11 mouse cellular contexts compared by ENCODE assay signal in genomic region chr7:127616336-127616735, GRCm38 (mm10). TPM values are rescaled to one million over a fixed set of nuclear protein-coding genes. Genes with fewer than 3 reads are reported as not detected.
DNase-seq lines count a peak whose midpoint lies in the region; ATAC-seq and TF ChIP-seq lines count a peak whose summit lies in the region.
"Had no signal": no experiment of that assay in that cellular context is flagged by ENCODE, and none has a peak within 500 bp of the region (broad histone marks: within the 10 kb centered on the region; RNA-seq: fewer than 3 reads in every experiment).

No protein-coding gene starts in this region.

- no peak overlapping the region for H3K27ac ChIP-seq in lung, embryonic 14.5 days (ENCODE audit: low read depth)
- no peak overlapping the region for H3K27ac ChIP-seq in forebrain, embryonic 13.5 days
- H3K27ac ChIP-seq in limb, embryonic 14.5 days (replicated peaks; ENCODE audit: low read depth, low read length) = no peak overlapping the region

- no peaks in the 10 kb centered on the region for H3K27me3 ChIP-seq in lung, embryonic 14.5 days (ENCODE audit: insufficient read depth, low read length)
- no peaks in the 10 kb centered on the region for H3K27me3 ChIP-seq in forebrain, embryonic 13.5 days
- no peaks in the 10 kb centered on the region for H3K27me3 ChIP-seq in limb, embryonic 14.5 days (ENCODE audit: control insufficient read depth, insufficient read depth, low read length)

- no peaks in the 10 kb centered on the region for H3K9me3 ChIP-seq in lung, embryonic 14.5 days (ENCODE audit: low read depth, low read length)
- H3K9me3 ChIP-seq in forebrain, embryonic 13.5 days (replicated peaks) = no peaks in the 10 kb centered on the region
- no peaks in the 10 kb centered on the region for H3K9me3 ChIP-seq in limb, embryonic 14.5 days (ENCODE audit: control insufficient read depth, low read length)

- H3K4me1 ChIP-seq in lung, embryonic 14.5 days (ENCODE audit: insufficient read depth) = 0 out of 2 replicates have a peak, but pooled peaks cover 3% of the 10 kb centered on the region
- peaks cover 35% of the 10 kb centered on the region for H3K4me1 ChIP-seq in forebrain, embryonic 13.5 days
- peaks cover 10% of the 10 kb centered on the region; the same call in 1 of the 2 replicates for H3K4me1 ChIP-seq in limb, embryonic 14.5 days (ENCODE audit: control insufficient read depth, insufficient read depth, low read length)

- peak overlapping the region; percentile 85; the same call in 1 of the 2 replicates for H3K4me3 ChIP-seq in lung, embryonic 14.5 days (ENCODE audit: low read depth, low read length)
- H3K4me3 ChIP-seq in forebrain, embryonic 13.5 days = peak overlapping the region; percentile 100; the same call in 1 of the 2 replicates
- no peak overlapping the region; the same call in 1 of the 2 replicates for H3K4me3 ChIP-seq in limb, embryonic 14.5 days (replicated peaks; ENCODE audit: low read length)

- no peak for TF ChIP-seq POLR2A in limb, embryonic 14.5 days (IDR thresholded peaks at IDR 0.05; ENCODE audit: borderline replicate concordance, extremely low read depth, insufficient read depth, insufficient read length)

- no peak for DNase-seq in lung, embryonic 14.5 days
- DNase-seq in lung, postnatal 14 days = no peak
- DNase-seq in limb, embryonic 14.5 days (ENCODE audit: low spot score) = no peak
- peak; percentile 35 to 48 for DNase-seq in thymus, postnatal 10 days (ENCODE audit: low spot score in 2 of 2)
- DNase-seq in left cerebral cortex, adult 9 months (ENCODE audit: low spot score in 2 of 2) = no peak
- no peak for DNase-seq in adrenal gland, postnatal 36 days
- DNase-seq: heart, adult 2 months had no signal

- peak overlapping the region; percentile 76 for H3K4me2 ChIP-seq in lung, embryonic 14.5 days
- H3K4me2 ChIP-seq in forebrain, embryonic 13.5 days = peak overlapping the region; percentile 92
- H3K4me2 ChIP-seq in limb, embryonic 14.5 days (replicated peaks; ENCODE audit: low read depth, low read length, severe bottlenecking) = 0 out of 2 replicates have a peak overlapping the region, but pooled peaks have one; percentile 8

- no peak for ATAC-seq in lung, embryonic 14.5 days (ENCODE audit: insufficient read depth)
- ATAC-seq in forebrain, embryonic 13.5 days = no peak
- ATAC-seq in limb, embryonic 14.5 days (ENCODE audit: low FRiP score, low read depth) = no peak
- no peak for ATAC-seq in CD4-positive, CD25-positive, alpha-beta regulatory T cell, adult 4 months
- ATAC-seq: activated CD4-positive, CD25-positive, alpha-beta regulatory T cell, adult 4 months; liver, embryonic 12.5 days had no signal

- peaks cover 15% of the 10 kb centered on the region for H3K36me3 ChIP-seq in lung, embryonic 14.5 days (ENCODE audit: insufficient read depth)
- peaks cover 15% of the 10 kb centered on the region for H3K36me3 ChIP-seq in forebrain, embryonic 13.5 days (ENCODE audit: poor library complexity, severe bottlenecking)
- peaks cover 15% of the 10 kb centered on the region for H3K36me3 ChIP-seq in limb, embryonic 14.5 days (ENCODE audit: control insufficient read depth, insufficient read depth, low read length)

- no peak for TF ChIP-seq CTCF in lung, embryonic 14.5 days (IDR thresholded peaks at IDR 0.05; ENCODE audit: low read depth)

- WGBS in lung, embryonic 14.5 days = 60% methylated on average over 1 of the region's 1 CpGs
- WGBS in forebrain, embryonic 13.5 days = 70% methylated on average over 1 of the region's 1 CpGs
- 54% methylated on average over 1 of the region's 1 CpGs for WGBS in limb, embryonic 14.5 days

- H3K9ac ChIP-seq in lung, embryonic 14.5 days = no peak overlapping the region
- H3K9ac ChIP-seq in forebrain, embryonic 13.5 days = 0 out of 2 replicates have a peak overlapping the region, but pooled peaks have one; percentile 26
- H3K9ac ChIP-seq in limb, embryonic 14.5 days (ENCODE audit: low read depth, low read length, severe bottlenecking) = no peak overlapping the region

RNA-seq across cellular contexts. Expression of gene Zfp629, which starts 0.7 kb away (rescaled TPM):
- polyA plus RNA-seq in lung, embryonic 14.5 days (2014; fragmentation: Nextera tagmentation; extraction: Ambion mirVana) = 14.2 and 16.9 TPM in 2 replicates
- polyA plus RNA-seq in forebrain, embryonic 13.5 days (2015; fragmentation: Nextera tagmentation; extraction: Ambion mirVana) = 18.6 and 22.0 TPM in 2 replicates
- 23.8 and 24.5 TPM in 2 replicates for polyA plus RNA-seq in limb, embryonic 14.5 days (2012; rRNA removed)
- 13.9 and 19.2 TPM in 2 replicates for polyA plus RNA-seq in limb, embryonic 14.5 days (2014; fragmentation: Nextera tagmentation; extraction: Ambion mirVana)
- total RNA-seq in adrenal gland, postnatal 36 days (2021) = 10 to 100 TPM; 19.7 to 20.6 TPM
- polyA plus RNA-seq in CD4-positive, CD25-positive, alpha-beta regulatory T cell, adult 4 months (2017; shearing (Covaris generic)) = under 1 TPM; 0.16 to 0.56 TPM

RNA-seq across cellular contexts. Expression of gene Rnf40, which starts 27.8 kb away (rescaled TPM):
- 46.7 and 47.6 TPM in 2 replicates for polyA plus RNA-seq in lung, embryonic 14.5 days (2014; fragmentation: Nextera tagmentation; extraction: Ambion mirVana)
- polyA plus RNA-seq in forebrain, embryonic 13.5 days (2015; fragmentation: Nextera tagmentation; extraction: Ambion mirVana) = 43.1 and 51.9 TPM in 2 replicates
- 49.1 and 51.9 TPM in 2 replicates for polyA plus RNA-seq in limb, embryonic 14.5 days (2012; rRNA removed)
- 42.5 and 49.5 TPM in 2 replicates for polyA plus RNA-seq in limb, embryonic 14.5 days (2014; fragmentation: Nextera tagmentation; extraction: Ambion mirVana)
- 10 to 100 TPM; 55.8 to 60.8 TPM for total RNA-seq in adrenal gland, postnatal 36 days (2021)
- 10 to 100 TPM; 26.3 to 45.6 TPM for polyA plus RNA-seq in CD4-positive, CD25-positive, alpha-beta regulatory T cell, adult 4 months (2017; shearing (Covaris generic))

RNA-seq across cellular contexts. Expression of gene Ccdc189, which starts 27.9 kb away (rescaled TPM):
- polyA plus RNA-seq in lung, embryonic 14.5 days (2014; fragmentation: Nextera tagmentation; extraction: Ambion mirVana) = 8.6 and 9.1 TPM in 2 replicates
- polyA plus RNA-seq in forebrain, embryonic 13.5 days (2015; fragmentation: Nextera tagmentation; extraction: Ambion mirVana) = 13.8 and 15.6 TPM in 2 replicates
- 9.7 and 10.6 TPM in 2 replicates for polyA plus RNA-seq in limb, embryonic 14.5 days (2012; rRNA removed)
- 5.4 and 8.1 TPM in 2 replicates for polyA plus RNA-seq in limb, embryonic 14.5 days (2014; fragmentation: Nextera tagmentation; extraction: Ambion mirVana)
- 1 to 10 TPM; 7.0 to 7.8 TPM for total RNA-seq in adrenal gland, postnatal 36 days (2021)
- polyA plus RNA-seq in CD4-positive, CD25-positive, alpha-beta regulatory T cell, adult 4 months (2017; shearing (Covaris generic)) = under 1 TPM; 0.56 to 0.70 TPM

RNA-seq across cellular contexts. Expression of gene Phkg2, which starts 43.2 kb away (rescaled TPM):
- 31.3 and 39.3 TPM in 2 replicates for polyA plus RNA-seq in lung, embryonic 14.5 days (2014; fragmentation: Nextera tagmentation; extraction: Ambion mirVana)
- polyA plus RNA-seq in forebrain, embryonic 13.5 days (2015; fragmentation: Nextera tagmentation; extraction: Ambion mirVana) = 58.6 and 63.4 TPM in 2 replicates
- 99.1 and 103 TPM in 2 replicates for polyA plus RNA-seq in limb, embryonic 14.5 days (2012; rRNA removed)
- polyA plus RNA-seq in limb, embryonic 14.5 days (2014; fragmentation: Nextera tagmentation; extraction: Ambion mirVana) = 36.3 and 41.9 TPM in 2 replicates
- 10 to 100 TPM; 35.4 to 43.1 TPM for total RNA-seq in adrenal gland, postnatal 36 days (2021)
- 100 to 1,000 TPM; 109 to 138 TPM for polyA plus RNA-seq in CD4-positive, CD25-positive, alpha-beta regulatory T cell, adult 4 months (2017; shearing (Covaris generic))

RNA-seq across cellular contexts. Expression of gene Tmem265, which starts 55.1 kb away (rescaled TPM):
- polyA plus RNA-seq in lung, embryonic 14.5 days (2014; fragmentation: Nextera tagmentation; extraction: Ambion mirVana) = 4.0 and 6.3 TPM in 2 replicates
- polyA plus RNA-seq in forebrain, embryonic 13.5 days (2015; fragmentation: Nextera tagmentation; extraction: Ambion mirVana) = 5.0 and 5.7 TPM in 2 replicates
- 2.4 and 4.5 TPM in 2 replicates for polyA plus RNA-seq in limb, embryonic 14.5 days (2012; rRNA removed)
- polyA plus RNA-seq in limb, embryonic 14.5 days (2014; fragmentation: Nextera tagmentation; extraction: Ambion mirVana) = 7.1 and 9.3 TPM in 2 replicates
- total RNA-seq in adrenal gland, postnatal 36 days (2021) = not detected
- 10 to 100 TPM; 39.7 to 91.0 TPM for polyA plus RNA-seq in CD4-positive, CD25-positive, alpha-beta regulatory T cell, adult 4 months (2017; shearing (Covaris generic))
- total RNA-seq: heart, adult 2 months had no signal
- polyA plus RNA-seq: heart, adult 2 months had no signal

Comparison
In these comparisons a context has a peak if more than half of its experiments do, and no peak if none do; other contexts are left out.
1. DNase-seq: peak in thymus, postnatal 10 days (2 of 2); none in lung, embryonic 14.5 days (single experiment), lung, postnatal 14 days (single experiment), limb, embryonic 14.5 days (single experiment), left cerebral cortex, adult 9 months (0 of 2) and adrenal gland, postnatal 36 days (0 of 2).
2. H3K4me2 ChIP-seq: peak in every context shown above with its lines; median percentile 92 in forebrain, embryonic 13.5 days; 76 in lung, embryonic 14.5 days; 8 in limb, embryonic 14.5 days.